Mouse (Mus musculus): ENCODE data around the gene C1qtnf9. TPM values are rescaled to one million over a fixed set of nuclear protein-coding genes. Genes with fewer than 3 reads are reported as not detected.

Gene C1qtnf9
- polyA plus RNA-seq, 1 experiment from 2014 or later = 0.45 TPM

DNA sequence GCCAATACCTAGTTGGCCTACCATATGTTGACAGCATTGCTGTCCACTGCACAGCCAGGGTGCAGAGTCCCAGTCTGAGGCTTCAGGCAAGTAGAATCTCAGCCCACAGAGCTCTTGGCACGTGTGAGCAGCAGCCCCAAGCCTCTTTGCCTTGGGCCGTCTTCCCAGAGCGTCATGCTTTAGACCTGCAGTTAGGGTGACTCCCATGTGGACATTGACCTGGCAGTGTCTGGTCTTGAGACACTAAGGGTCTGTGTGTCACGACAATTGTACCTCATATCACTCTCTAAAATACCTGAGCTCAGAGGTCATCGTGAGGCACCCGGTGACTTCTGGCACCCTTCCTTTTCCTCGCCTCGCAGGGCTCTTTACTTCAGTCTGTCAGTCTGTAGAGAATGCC, 8.8 kb upstream of the C1qtnf9 start:
- Histone ChIP-seq H3K27me3 (replicated peaks; ENCODE audit: insufficient read depth, low read length) (no peaks in the 10 kb centered on the region), H3K4me2 (replicated peaks; ENCODE audit: low read depth, low read length) (no peak overlapping the region), H3K36me3 (ENCODE audit: insufficient read depth, low read length) (peaks cover 28% of the 10 kb centered on the region; the same call in 1 of the 2 replicates), H3K4me3 (ENCODE audit: low read depth, low read length) (no peak overlapping the region), H3K27ac (ENCODE audit: low read length) (no peak overlapping the region), H3K9ac (replicated peaks; ENCODE audit: low read depth) (no peak overlapping the region), H3K4me1 (ENCODE audit: insufficient read depth, low read depth, low read length) (no peaks in the 10 kb centered on the region), H3K9me3 (ENCODE audit: low read length) (no peaks in the 10 kb centered on the region)
- TF ChIP-seq EP300 (IDR thresholded peaks at IDR 0.05) (no peak), CTCF (IDR thresholded peaks at IDR 0.05) (no peak)
- no peak for ATAC-seq
- WGBS = 98% methylated on average over 8 of the region's 8 CpGs
- DNase-seq (ENCODE audit: low spot score) = no peak

DNA sequence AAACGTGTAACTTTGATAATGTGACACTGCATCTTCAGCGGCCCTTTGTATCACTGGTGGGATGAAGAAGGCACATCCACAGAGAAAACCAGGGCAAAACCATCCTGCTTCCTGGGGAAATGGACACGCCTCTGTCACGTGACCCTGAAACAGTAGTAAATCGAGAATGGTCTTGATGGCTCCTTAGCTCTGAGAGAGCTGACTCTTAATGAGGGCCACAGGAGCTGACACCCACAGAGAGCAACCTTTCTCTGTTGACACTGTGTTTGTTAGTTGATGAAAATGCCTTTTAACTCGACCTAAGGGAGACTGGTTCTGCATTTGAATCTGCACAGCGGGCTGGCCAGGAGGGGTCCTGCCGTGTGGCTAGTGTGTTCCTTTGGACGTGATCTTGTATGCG, 6.1 kb upstream of the C1qtnf9 start:
- ATAC-seq (no peak), DNase-seq (ENCODE audit: low spot score) (no peak)
- Histone ChIP-seq H3K9me3 (ENCODE audit: low read length) (no peaks in the 10 kb centered on the region), H3K4me2 (replicated peaks; ENCODE audit: low read depth, low read length) (no peak overlapping the region), H3K36me3 (ENCODE audit: insufficient read depth, low read length) (peaks cover 20% of the 10 kb centered on the region; the same call in 1 of the 2 replicates), H3K4me3 (ENCODE audit: low read depth, low read length) (no peak overlapping the region), H3K4me1 (ENCODE audit: insufficient read depth, low read depth, low read length) (peaks cover 3% of the 10 kb centered on the region; the same call in 1 of the 2 replicates), H3K9ac (replicated peaks; ENCODE audit: low read depth) (no peak overlapping the region), H3K27me3 (replicated peaks; ENCODE audit: insufficient read depth, low read length) (no peaks in the 10 kb centered on the region), H3K27ac (ENCODE audit: low read length) (no peak overlapping the region)
- TF ChIP-seq CTCF (IDR thresholded peaks at IDR 0.05) = no peak
- TF ChIP-seq EP300 (IDR thresholded peaks at IDR 0.05) = no peak
- 79% methylated on average over 10 of the region's 10 CpGs for WGBS

DNA sequence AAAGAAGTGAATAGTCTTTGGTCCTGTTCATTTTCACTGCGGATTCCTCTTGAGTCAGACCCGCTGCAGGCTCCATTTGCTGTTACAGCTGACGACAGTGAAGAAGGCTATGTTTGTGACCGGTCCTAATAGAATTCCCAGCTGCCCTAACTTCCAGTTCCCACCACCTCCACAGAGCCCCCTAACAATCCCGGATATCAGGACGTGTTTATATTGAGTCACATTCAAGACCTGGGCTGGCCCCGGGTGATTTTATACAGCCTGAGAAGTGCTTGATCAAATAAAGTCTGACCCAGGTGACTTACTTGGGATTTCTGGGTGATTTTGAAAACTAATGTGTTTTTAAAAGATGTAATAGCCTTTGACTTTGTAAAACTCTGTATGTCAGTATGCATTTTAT, 5.2 kb upstream of the C1qtnf9 start:
- Histone ChIP-seq H3K4me3 (ENCODE audit: low read depth, low read length) (no peak overlapping the region), H3K36me3 (ENCODE audit: insufficient read depth, low read length) (peaks cover 15% of the 10 kb centered on the region; the same call in 1 of the 2 replicates), H3K4me2 (replicated peaks; ENCODE audit: low read depth, low read length) (no peak overlapping the region), H3K27me3 (replicated peaks; ENCODE audit: insufficient read depth, low read length) (no peaks in the 10 kb centered on the region), H3K9ac (replicated peaks; ENCODE audit: low read depth) (no peak overlapping the region), H3K27ac (ENCODE audit: low read length) (no peak overlapping the region), H3K9me3 (ENCODE audit: low read length) (no peaks in the 10 kb centered on the region), H3K4me1 (ENCODE audit: insufficient read depth, low read depth, low read length) (peaks cover 3% of the 10 kb centered on the region; the same call in 1 of the 2 replicates)
- no peak for TF ChIP-seq CTCF (IDR thresholded peaks at IDR 0.05)
- TF ChIP-seq EP300 (IDR thresholded peaks at IDR 0.05) = no peak
- WGBS = 35% methylated on average over 7 of the region's 7 CpGs
- ATAC-seq (no peak), DNase-seq (ENCODE audit: low spot score) (no peak)

DNA sequence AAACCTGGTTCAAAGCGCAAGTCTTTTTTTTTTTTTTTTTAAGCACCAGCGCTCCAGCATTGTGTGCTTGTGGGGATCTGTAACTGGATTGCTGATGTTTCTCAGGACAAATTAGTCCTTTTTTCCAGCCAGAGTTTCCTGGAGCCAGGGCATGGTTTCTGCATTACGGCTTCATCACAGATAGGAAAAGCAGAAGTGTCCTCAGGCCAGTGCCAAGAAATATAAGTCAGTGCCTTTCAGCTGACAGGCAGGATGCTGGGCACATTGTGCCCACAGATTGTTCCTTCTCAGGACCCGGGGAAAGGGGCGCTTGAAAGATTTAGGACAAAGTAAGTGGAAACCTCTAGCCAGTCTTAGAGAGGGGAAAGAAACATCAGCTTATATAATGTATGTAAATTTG, 4.2 kb upstream of the C1qtnf9 start:
- ATAC-seq = no peak
- WGBS = 75% methylated on average over 5 of the region's 5 CpGs
- Histone ChIP-seq H3K27me3 (replicated peaks; ENCODE audit: insufficient read depth, low read length) (no peaks in the 10 kb centered on the region), H3K27ac (ENCODE audit: low read length) (no peak overlapping the region), H3K4me1 (ENCODE audit: insufficient read depth, low read depth, low read length) (peaks cover 3% of the 10 kb centered on the region; the same call in 1 of the 2 replicates), H3K4me3 (ENCODE audit: low read depth, low read length) (no peak overlapping the region), H3K9ac (replicated peaks; ENCODE audit: low read depth) (no peak overlapping the region), H3K4me2 (replicated peaks; ENCODE audit: low read depth, low read length) (no peak overlapping the region), H3K9me3 (ENCODE audit: low read length) (no peaks in the 10 kb centered on the region), H3K36me3 (ENCODE audit: insufficient read depth, low read length) (peaks cover 15% of the 10 kb centered on the region; the same call in 1 of the 2 replicates)
- DNase-seq (ENCODE audit: low spot score) = no peak
- TF ChIP-seq CTCF (IDR thresholded peaks at IDR 0.05) (no peak), EP300 (IDR thresholded peaks at IDR 0.05) (no peak)

DNA sequence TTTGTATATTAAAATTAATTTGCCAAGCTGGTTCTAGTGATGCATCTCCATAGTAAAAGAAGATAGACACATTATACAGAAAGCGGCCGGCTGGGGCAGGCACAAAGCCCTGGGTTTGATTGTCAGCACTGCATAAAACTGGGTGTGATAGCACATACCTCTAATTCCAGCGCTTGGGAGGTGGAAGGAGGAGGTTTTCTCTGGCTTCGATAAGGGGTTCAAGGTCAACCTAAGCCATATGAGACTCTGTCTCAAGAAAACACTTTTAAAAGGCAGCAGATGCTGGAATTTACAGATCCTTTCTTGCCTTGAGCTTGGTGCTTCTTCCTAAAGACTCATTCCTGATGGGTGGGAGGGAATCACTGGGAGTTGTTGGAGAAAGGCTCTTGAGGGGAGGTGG, 3.4 kb upstream of the C1qtnf9 start:
- Histone ChIP-seq H3K9me3 (ENCODE audit: low read length) (no peaks in the 10 kb centered on the region), H3K4me1 (ENCODE audit: insufficient read depth, low read depth, low read length) (peaks cover 3% of the 10 kb centered on the region; the same call in 1 of the 2 replicates), H3K27ac (ENCODE audit: low read length) (0 out of 2 replicates have a peak overlapping the region, but pooled peaks have one; percentile 32), H3K36me3 (ENCODE audit: insufficient read depth, low read length) (peaks cover 12% of the 10 kb centered on the region; the same call in 1 of the 2 replicates), H3K4me3 (ENCODE audit: low read depth, low read length) (no peak overlapping the region), H3K4me2 (replicated peaks; ENCODE audit: low read depth, low read length) (no peak overlapping the region), H3K9ac (replicated peaks; ENCODE audit: low read depth) (no peak overlapping the region), H3K27me3 (replicated peaks; ENCODE audit: insufficient read depth, low read length) (no peaks in the 10 kb centered on the region)
- 68% methylated on average over 4 of the region's 4 CpGs for WGBS
- no peak for TF ChIP-seq CTCF (IDR thresholded peaks at IDR 0.05)
- no peak for TF ChIP-seq EP300 (IDR thresholded peaks at IDR 0.05)
- no peak for ATAC-seq
- DNase-seq (ENCODE audit: low spot score) = no peak

DNA sequence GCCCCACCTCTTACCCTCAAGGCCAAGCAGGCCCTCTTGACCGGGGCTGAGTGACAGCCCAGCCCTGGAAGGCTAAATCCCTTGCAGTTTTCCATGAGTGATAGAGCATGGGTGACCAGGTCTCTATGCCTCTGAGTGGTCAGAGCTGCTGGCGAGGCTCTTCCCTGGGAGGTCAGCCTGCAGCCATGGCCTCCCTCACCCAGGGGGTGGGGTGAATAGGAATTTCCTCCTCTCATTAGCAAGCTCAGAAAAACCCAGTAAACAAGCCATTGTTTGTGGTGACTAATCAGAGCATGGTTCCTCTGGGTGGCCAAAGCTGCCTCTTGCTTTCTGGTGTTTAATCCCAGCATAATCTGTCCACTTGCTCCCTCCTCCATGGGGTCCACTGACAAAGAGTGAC, 2.9 kb upstream of the C1qtnf9 start:
- H3K9ac ChIP-seq (replicated peaks; ENCODE audit: low read depth) = no peak overlapping the region
- H3K27me3 ChIP-seq (replicated peaks; ENCODE audit: insufficient read depth, low read length) = no peaks in the 10 kb centered on the region
- no peak overlapping the region for H3K4me3 ChIP-seq (ENCODE audit: low read depth, low read length)
- H3K36me3 ChIP-seq (ENCODE audit: insufficient read depth, low read length) = peaks cover 8% of the 10 kb centered on the region; the same call in 1 of the 2 replicates
- ATAC-seq (peak; percentile 70), DNase-seq (ENCODE audit: low spot score) (peak; percentile 56)
- H3K4me2 ChIP-seq (replicated peaks; ENCODE audit: low read depth, low read length) = no peak overlapping the region
- H3K27ac ChIP-seq (ENCODE audit: low read length) = peak overlapping the region; percentile 32; the same call in 1 of the 2 replicates
- peaks cover 3% of the 10 kb centered on the region; the same call in 1 of the 2 replicates for H3K4me1 ChIP-seq (ENCODE audit: insufficient read depth, low read depth, low read length)
- peak; percentile 73 for TF ChIP-seq EP300 (IDR thresholded peaks at IDR 0.05)
- no peak for TF ChIP-seq CTCF (IDR thresholded peaks at IDR 0.05)
- H3K9me3 ChIP-seq (ENCODE audit: low read length) = no peaks in the 10 kb centered on the region
- WGBS = 38% methylated on average over 2 of the region's 2 CpGs

Measured in lung, postnatal 0 days (tissue).